Mouse (Mus musculus) C2C12 (cell line): ENCODE measurements around the gene Mybpc3.

Experiments
- CEBPB ChIP-seq: IDR thresholded peaks from one replicate; pipeline ENCODE4 v1.6.1; 2011; ENCODE audit warnings: low read depth, mild to moderate bottlenecking, control low read depth, moderate library complexity
- CTCF ChIP-seq: IDR thresholded peaks from one replicate; pipeline ENCODE4 v1.5.1; 2011; ENCODE audit not compliant: control insufficient read depth, insufficient read depth, insufficient read length
- FOSL1 ChIP-seq: IDR thresholded peaks from one replicate; pipeline ENCODE4 v1.8.0; 2011; ENCODE audit warnings: mild to moderate bottlenecking, low read length; ENCODE audit not compliant: poor library complexity, insufficient read depth, severe bottlenecking
- MAX ChIP-seq: IDR thresholded peaks from one replicate; pipeline ENCODE4 v1.6.1; 2011; ENCODE audit warnings: mild to moderate bottlenecking, control low read depth
- MYOD1 ChIP-seq: IDR thresholded peaks from one replicate; pipeline ENCODE4 v1.6.1; 2011; ENCODE audit warnings: low read depth; ENCODE audit not compliant: control insufficient read depth, insufficient read length
- MYOG ChIP-seq: IDR thresholded peaks from one replicate; pipeline ENCODE4 v1.6.1; 2011; ENCODE audit not compliant: control insufficient read depth, insufficient read length; ENCODE audit errors: extremely low read depth
- USF1 ChIP-seq: IDR thresholded peaks from one replicate; pipeline ENCODE4 v1.6.1; 2011; ENCODE audit warnings: low read depth, mild to moderate bottlenecking, control low read depth, moderate library complexity

DNA sequence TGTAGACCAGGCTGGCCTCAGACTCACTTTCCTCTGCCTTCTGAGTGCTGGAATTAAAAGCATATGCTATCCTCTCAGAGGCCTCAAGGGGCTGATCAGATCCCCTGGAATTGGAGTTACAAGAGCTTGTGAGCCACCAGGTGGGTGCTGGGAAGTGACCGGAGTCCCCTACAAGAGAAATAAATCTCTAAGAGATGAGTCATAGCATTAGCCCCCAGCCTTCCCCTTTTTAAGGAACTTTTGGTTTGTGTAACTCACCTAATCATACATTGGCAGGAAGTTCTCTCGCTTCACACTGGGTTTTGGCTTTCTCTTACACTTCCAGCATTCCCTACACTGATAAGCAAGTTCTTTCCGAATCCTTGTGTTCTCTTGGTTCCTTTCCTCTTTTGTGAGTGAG lies 14.1 kb downstream of the Mybpc3 start:
- no peak for TF ChIP-seq CTCF
- no peak for TF ChIP-seq MYOG
- no peak for TF ChIP-seq MAX
- no peak for TF ChIP-seq CEBPB
- TF ChIP-seq USF1, result no peak
- no peak for TF ChIP-seq MYOD1
- TF ChIP-seq FOSL1, result no peak
